Mouse (Mus musculus) megakaryocyte, embryonic 14.5 days (primary cell): Measurements from ENCODE around the gene Slc22a4. TPM values are rescaled to one million over a fixed set of nuclear protein-coding genes. Genes with fewer than 3 reads are reported as not detected.
"Not testable (repeated sequence)": the region's sequence is repeated elsewhere in the genome, so short reads cannot be mapped to it uniquely, and the experiment has no call there.

Experiments used
- H3K27me3 ChIP-seq: replicated peaks from 2 replicates; pipeline ENCODE3; 2012; ENCODE audit warnings: inconsistent platforms
- H3K36me3 ChIP-seq: replicated peaks from 2 replicates; pipeline ENCODE3; 2012; ENCODE audit warnings: low read length, inconsistent platforms, mixed read lengths
- H3K4me1 ChIP-seq: 2 replicates; pipeline ENCODE4 v1.6.1; 2012; ENCODE audit warnings: inconsistent platforms
- H3K4me3 ChIP-seq: replicated peaks from 2 replicates; pipeline ENCODE3; 2012; ENCODE audit warnings: moderate library complexity, mild to moderate bottlenecking, inconsistent platforms
- H3K9me3 ChIP-seq: 2 replicates; pipeline ENCODE4 v1.6.1; 2012; ENCODE audit warnings: inconsistent platforms
- FLI1 ChIP-seq: IDR thresholded peaks from 2 replicates; pipeline ENCODE4 v1.6.1; 2012; ENCODE audit warnings: low read length, inconsistent platforms, mixed read lengths
- GATA1 ChIP-seq: IDR thresholded peaks from 3 replicates; pipeline ENCODE4 v1.6.1; 2012; ENCODE audit warnings: mixed read lengths, low read length, inconsistent platforms, borderline replicate concordance
- polyA plus RNA-seq: library from polyadenylated mRNA; stranded (reverse); fragments of >175 nt; gene quantifications from 2 replicates; pipeline ENCODE4 v1.2.3, GENCODE M21; 2012; ENCODE audit warnings: low replicate concordance; ENCODE audit not compliant: insufficient read depth

The Slc22a4 gene
- polyA plus RNA-seq, 1 experiment, result 0.04 TPM

DNA sequence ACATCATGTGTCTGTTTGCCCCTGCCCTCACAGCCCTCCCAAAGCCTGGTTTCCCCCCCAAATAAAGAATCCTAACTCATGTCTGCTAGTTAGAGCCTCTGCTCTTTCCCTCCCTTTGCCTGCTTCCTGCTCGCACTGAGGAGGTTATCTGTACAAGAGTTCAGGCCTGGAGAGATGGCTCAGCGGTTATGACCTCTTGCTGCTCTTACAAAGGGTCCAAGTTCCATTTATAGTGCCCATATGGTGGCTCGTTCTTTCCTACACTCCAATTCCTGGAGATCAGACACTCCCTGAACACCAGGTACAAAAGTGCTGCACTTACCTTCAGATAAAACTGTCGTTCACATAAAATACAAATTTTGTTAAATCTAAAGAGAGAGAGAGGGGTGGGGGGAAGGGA is 39.8 kb downstream of the Slc22a4 start:
- H3K36me3 ChIP-seq, result no peaks in the 10 kb centered on the region
- H3K9me3 ChIP-seq, result no peaks in the 10 kb centered on the region
- H3K4me1 ChIP-seq, result no peaks in the 10 kb centered on the region
- no peak overlapping the region for H3K4me3 ChIP-seq
- peaks cover 23% of the 10 kb centered on the region for H3K27me3 ChIP-seq
- no peak for TF ChIP-seq GATA1
- no peak for TF ChIP-seq FLI1

DNA sequence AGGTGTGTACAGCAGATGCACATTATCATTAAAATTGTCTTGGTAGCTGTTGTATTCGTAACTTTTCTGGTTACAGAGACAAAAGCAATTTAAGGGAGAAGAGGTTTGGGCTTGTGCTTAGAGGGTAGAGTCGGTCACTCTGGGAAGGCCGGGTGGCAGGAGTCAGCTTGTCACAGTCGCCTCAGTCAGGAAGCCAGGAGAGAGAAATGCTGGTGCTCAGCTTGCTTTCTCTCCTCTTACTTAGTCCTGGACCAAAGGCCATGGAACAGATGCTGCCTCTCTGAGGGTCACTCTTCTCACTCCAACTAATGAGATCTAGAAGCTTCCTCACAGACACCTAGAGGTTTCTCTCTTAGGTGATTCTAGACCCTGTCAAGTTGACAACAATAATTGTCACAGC is 46.5 kb downstream of the Slc22a4 start:
- Histone ChIP-seq H3K36me3 (no peaks in the 10 kb centered on the region), H3K9me3 (no peaks in the 10 kb centered on the region), H3K4me1 (peaks cover 27% of the 10 kb centered on the region), H3K4me3 (no peak overlapping the region), H3K27me3 (peaks cover 19% of the 10 kb centered on the region)
- no peak for TF ChIP-seq GATA1
- no peak for TF ChIP-seq FLI1

DNA sequence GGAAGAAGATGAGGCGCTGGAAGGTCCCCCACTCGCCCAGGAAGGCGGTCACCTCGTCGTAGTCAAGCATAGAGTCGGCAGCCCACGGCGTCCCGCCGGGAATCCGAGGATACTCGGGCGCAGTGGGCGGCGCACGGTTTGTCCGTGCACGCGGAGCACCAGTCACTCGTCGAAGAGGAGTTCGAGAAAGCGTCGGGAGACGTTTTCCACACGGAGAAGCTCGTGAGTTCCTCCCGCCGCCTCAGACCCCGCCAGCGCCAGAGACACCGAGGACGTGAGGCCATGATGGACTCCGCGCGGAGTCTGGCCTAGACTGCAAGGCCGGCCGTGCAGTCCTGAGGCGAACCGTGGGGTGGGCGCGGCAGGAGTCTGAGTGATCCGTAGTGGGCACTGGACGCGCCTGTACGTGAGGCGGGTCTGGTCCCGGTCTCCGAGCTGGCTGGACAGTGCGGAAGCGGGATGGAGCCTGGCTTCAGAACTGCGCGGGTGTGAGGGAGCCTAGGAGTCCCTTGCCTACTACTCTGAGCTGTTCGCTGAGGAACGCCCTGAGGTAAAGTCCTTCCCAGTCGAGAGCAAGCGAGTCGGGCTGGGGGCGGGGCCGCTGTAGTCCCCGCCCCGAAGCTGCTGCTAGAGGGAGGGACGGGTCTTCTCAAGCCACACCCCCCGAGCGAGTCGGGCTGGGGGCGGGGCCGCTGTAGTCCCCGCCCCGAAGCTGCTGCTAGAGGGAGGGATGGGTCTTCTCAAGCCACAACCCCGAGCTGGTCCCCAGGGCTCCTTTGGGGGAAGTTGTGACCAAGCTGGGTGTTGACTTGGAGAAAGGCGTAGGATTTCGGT is 47.9 kb downstream of the Slc22a4 start, which contains the start of gene Slc22a21:
Gene Slc22a21 (minus strand): TSS at position 545 of the 834 bp plus-strand sequence.
- TF ChIP-seq GATA1, result no peak
- TF ChIP-seq FLI1, result no peak
- peak within 1 kb of the TSS; percentile 91 for H3K4me3 ChIP-seq

DNA sequence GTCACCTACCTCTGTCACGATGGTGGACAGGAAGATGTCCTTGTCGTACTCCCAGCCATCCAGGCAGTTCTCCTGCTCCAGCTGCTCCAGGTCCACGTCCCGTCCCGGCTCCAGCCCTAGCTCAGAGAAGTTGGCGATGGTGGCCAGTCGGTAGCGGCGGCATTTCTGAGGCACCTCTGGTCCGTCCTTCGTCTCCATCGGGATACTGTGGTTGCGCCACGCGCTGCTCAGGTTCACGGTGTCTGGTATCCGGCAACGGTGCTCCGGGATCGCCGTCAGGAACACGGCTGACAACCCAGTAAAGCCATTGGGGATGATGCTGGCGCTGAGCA is 48.5 kb downstream of the Slc22a4 start:
- H3K27me3 ChIP-seq, result peaks cover 12% of the 10 kb centered on the region
- peak overlapping the region; percentile 91 for H3K4me3 ChIP-seq
- not testable (repeated sequence) for H3K9me3 ChIP-seq, H3K36me3 ChIP-seq
- H3K4me1 ChIP-seq, result peaks cover 27% of the 10 kb centered on the region

More for the DNA sequence above, 47.9 kb downstream of the Slc22a4 start, which contains the start of gene Slc22a21:
- Histone ChIP-seq H3K36me3 (no peaks in the 10 kb centered on the region), H3K9me3 (no peaks in the 10 kb centered on the region), H3K4me1 (peaks cover 27% of the 10 kb centered on the region), H3K27me3 (peaks cover 16% of the 10 kb centered on the region)

- H3K36me3 ChIP-seq, result peaks cover 2% of the 10 kb centered on the region
- H3K9me3 ChIP-seq, result 0 out of 2 replicates have a peak, but pooled peaks cover 4% of the 10 kb centered on the region
- no peak for TF ChIP-seq GATA1
- TF ChIP-seq FLI1, result no peak
- peaks cover 14% of the 10 kb centered on the region for H3K27me3 ChIP-seq
- peaks cover 27% of the 10 kb centered on the region for H3K4me1 ChIP-seq
- no peak overlapping the region for H3K4me3 ChIP-seq
These were observed 50.2 kb downstream of the Slc22a4 start for GRCm38 (mm10) chr11:53977672-53978071.

GRCm38 (mm10) chr11:53975559-53975958 is 52.3 kb downstream of the Slc22a4 start:
- Histone ChIP-seq H3K9me3 (0 out of 2 replicates have a peak, but pooled peaks cover 5% of the 10 kb centered on the region), H3K36me3 (peaks cover 2% of the 10 kb centered on the region), H3K4me1 (peaks cover 27% of the 10 kb centered on the region), H3K27me3 (peaks cover 15% of the 10 kb centered on the region), H3K4me3 (no peak overlapping the region)
- TF ChIP-seq FLI1 (no peak), GATA1 (no peak)

DNA sequence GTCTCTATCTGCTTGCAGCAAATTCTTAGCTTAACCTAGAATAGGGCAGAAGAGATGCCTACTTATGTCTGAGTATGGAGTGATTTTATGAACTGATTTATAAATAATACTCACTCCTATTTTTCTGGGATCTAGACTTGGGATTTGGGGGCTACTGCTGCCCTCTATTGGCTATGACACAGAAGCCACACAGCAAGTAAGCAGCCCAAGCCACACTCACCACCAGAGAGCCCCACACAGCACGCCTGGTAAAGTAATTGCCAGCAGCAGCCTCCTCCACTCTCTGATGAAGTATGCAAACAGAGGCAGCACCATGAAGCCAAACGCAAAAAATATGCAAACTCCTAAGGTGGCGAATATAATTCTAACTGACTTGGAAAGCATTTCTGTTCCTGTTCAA is 68.9 kb downstream of the Slc22a4 start:
- H3K36me3 ChIP-seq, result peaks cover 2% of the 10 kb centered on the region
- no peak overlapping the region for H3K4me3 ChIP-seq
- no peaks in the 10 kb centered on the region for H3K27me3 ChIP-seq
- TF ChIP-seq GATA1 (no peak), FLI1 (no peak)
- H3K9me3 ChIP-seq, result no peaks in the 10 kb centered on the region
- peaks cover 11% of the 10 kb centered on the region for H3K4me1 ChIP-seq

DNA sequence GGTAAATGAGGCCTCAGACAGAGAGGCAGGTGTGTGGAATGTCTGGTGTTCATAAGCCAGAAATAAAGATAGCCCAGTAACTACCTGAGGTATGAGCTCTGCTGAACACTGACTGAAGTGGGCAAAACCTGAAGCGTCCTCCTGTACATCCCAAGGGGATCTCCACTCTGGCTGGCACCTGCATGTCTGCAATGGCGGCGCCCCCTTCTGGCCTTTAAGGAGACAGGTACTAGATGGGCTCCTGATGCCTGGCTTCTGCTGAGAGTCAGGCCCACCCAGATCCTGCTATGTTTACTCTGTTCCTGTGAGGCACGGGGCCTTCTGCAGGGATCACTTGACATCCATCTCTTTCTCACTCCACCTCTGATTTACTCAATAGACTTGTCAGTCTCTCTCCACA is 69.7 kb downstream of the Slc22a4 start:
- H3K4me3 ChIP-seq, H3K27me3 ChIP-seq, H3K9me3 ChIP-seq, H3K36me3 ChIP-seq: not testable (repeated sequence)
- H3K4me1 ChIP-seq, result peaks cover 11% of the 10 kb centered on the region

- Histone ChIP-seq H3K27me3 (no peaks in the 10 kb centered on the region), H3K4me3 (no peak overlapping the region), H3K9me3 (no peaks in the 10 kb centered on the region), H3K4me1 (peaks cover 11% of the 10 kb centered on the region), H3K36me3 (peaks cover 2% of the 10 kb centered on the region)
- no peak for TF ChIP-seq FLI1
- no peak for TF ChIP-seq GATA1
These were observed 71.3 kb downstream of the Slc22a4 start for GRCm38 (mm10) chr11:53956636-53957035.

GRCm38 (mm10) chr11:53954653-53955052 is 73.2 kb downstream of the Slc22a4 start:
- Histone ChIP-seq H3K27me3 (no peaks in the 10 kb centered on the region), H3K36me3 (peaks cover 10% of the 10 kb centered on the region), H3K4me3 (no peak overlapping the region), H3K9me3 (no peaks in the 10 kb centered on the region), H3K4me1 (peaks cover 11% of the 10 kb centered on the region)
- no peak for TF ChIP-seq FLI1
- TF ChIP-seq GATA1, result no peak

DNA sequence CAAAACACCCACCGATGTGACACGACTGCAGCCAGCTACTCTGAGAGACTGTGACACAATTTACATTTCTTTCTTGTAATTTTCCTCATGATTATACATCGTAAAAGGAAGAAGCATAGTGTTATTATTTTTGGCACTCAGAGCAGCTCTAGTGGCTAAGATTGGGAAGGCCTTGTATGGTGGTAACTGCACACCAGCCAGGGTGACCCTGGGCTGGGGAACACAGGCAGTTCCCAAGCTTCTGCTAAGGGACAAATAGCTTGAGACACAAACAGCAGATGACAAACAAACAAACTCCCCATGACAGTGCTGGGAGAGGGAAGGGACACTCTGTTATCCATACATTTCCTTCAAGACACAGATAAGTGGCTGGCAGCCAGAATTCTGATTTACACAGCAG is 77.8 kb downstream of the Slc22a4 start:
- not testable (repeated sequence) for H3K4me3 ChIP-seq, H3K4me1 ChIP-seq, H3K36me3 ChIP-seq, H3K27me3 ChIP-seq, H3K9me3 ChIP-seq

Other genes with a start within 250 kb of the Slc22a4 start
- not detected in 2 replicates for gene Gm12216, start 168.8 kb downstream of the Slc22a4 start, polyA plus RNA-seq
- gene Slc22a5, start 136.4 kb downstream of the Slc22a4 start, polyA plus RNA-seq, result 2.7 and 4.7 TPM in 2 replicates
- 0.29 TPM in 1 of 2 replicates, not detected in the other for gene Slc22a21, start 47.8 kb downstream of the Slc22a4 start, polyA plus RNA-seq
- gene Pdlim4, start 40.9 kb upstream of the Slc22a4 start, polyA plus RNA-seq, result 14.3 TPM in 1 of 2 replicates, not detected in the other
- 0.29 TPM in 1 of 2 replicates, not detected in the other for gene P4ha2, start 72.0 kb upstream of the Slc22a4 start, polyA plus RNA-seq
- not detected in 2 replicates for gene Csf2, start 221.6 kb upstream of the Slc22a4 start, polyA plus RNA-seq
- gene Il3, start 239.2 kb upstream of the Slc22a4 start, polyA plus RNA-seq, result not detected in 2 replicates